Mouse (Mus musculus): Measurements from ENCODE around the gene Cd300lg.

Gene Cd300lg

GRCm38 (mm10) chr11:102025991-102026660 lies 15.2 kb upstream of the Cd300lg start:
- peak in 1 of 2 experiments; percentile 42 for DNase-seq (ENCODE audit: low spot score in 2 of 2)

GRCm38 (mm10) chr11:102026694-102027360 lies 14.5 kb upstream of the Cd300lg start:
- DNase-seq (ENCODE audit: low spot score in 2 of 2), result peak; percentile 56 to 60

- no peak for DNase-seq (ENCODE audit: low spot score in 2 of 2)
Observed at GRCm38 (mm10) chr11:102027361-102028017, 13.8 kb upstream of the Cd300lg start.

- no peak for DNase-seq (ENCODE audit: low spot score in 2 of 2)
Observed at GRCm38 (mm10) chr11:102028087-102028816, 13.1 kb upstream of the Cd300lg start, which contains the start of gene Mpp3. Mpp3 (minus strand) TSS chr11:102028461.

GRCm38 (mm10) chr11:102029304-102029703 lies 12.0 kb upstream of the Cd300lg start:
- DNase-seq (ENCODE audit: low spot score in 2 of 2), result no peak

- DNase-seq (ENCODE audit: low spot score in 2 of 2), result no peak
Observed at GRCm38 (mm10) chr11:102029966-102030365, 11.3 kb upstream of the Cd300lg start.

- DNase-seq (ENCODE audit: low spot score in 2 of 2), result peak; percentile 53 to 56
Observed at GRCm38 (mm10) chr11:102031149-102031548, 10.2 kb upstream of the Cd300lg start.

GRCm38 (mm10) chr11:102033055-102033591 lies 8.2 kb upstream of the Cd300lg start:
- no peak for DNase-seq (ENCODE audit: low spot score in 2 of 2)

GRCm38 (mm10) chr11:102034887-102035286 lies 6.4 kb upstream of the Cd300lg start:
- no peak for DNase-seq (ENCODE audit: low spot score in 2 of 2)

- no peak for DNase-seq (ENCODE audit: low spot score in 2 of 2)
Observed at GRCm38 (mm10) chr11:102035456-102035960, 5.8 kb upstream of the Cd300lg start.

GRCm38 (mm10) chr11:102036336-102036735 lies 5.0 kb upstream of the Cd300lg start:
- no peak for DNase-seq (ENCODE audit: low spot score in 2 of 2)

GRCm38 (mm10) chr11:102037789-102038188 lies 3.5 kb upstream of the Cd300lg start:
- no peak for DNase-seq (ENCODE audit: low spot score in 2 of 2)

- no peak for DNase-seq (ENCODE audit: low spot score in 2 of 2)
Observed at GRCm38 (mm10) chr11:102039487-102040137, 1.7 kb upstream of the Cd300lg start.

GRCm38 (mm10) chr11:102040138-102040524 lies 1.2 kb upstream of the Cd300lg start:
- DNase-seq (ENCODE audit: low spot score in 2 of 2), result peak; percentile 70 to 77

GRCm38 (mm10) chr11:102040646-102041045 lies 663 bp upstream of the Cd300lg start:
- no peak for DNase-seq (ENCODE audit: low spot score in 2 of 2)

GRCm38 (mm10) chr11:102042971-102043370 lies 1.7 kb downstream of the Cd300lg start:
- no peak for DNase-seq (ENCODE audit: low spot score in 2 of 2)

GRCm38 (mm10) chr11:102043381-102043780 lies 2.1 kb downstream of the Cd300lg start:
- DNase-seq (ENCODE audit: low spot score in 2 of 2), result no peak

GRCm38 (mm10) chr11:102044691-102045212 lies 3.4 kb downstream of the Cd300lg start:
- no peak for DNase-seq (ENCODE audit: low spot score in 2 of 2)

GRCm38 (mm10) chr11:102046607-102047006 lies 5.3 kb downstream of the Cd300lg start:
- no peak for DNase-seq (ENCODE audit: low spot score in 2 of 2)

- DNase-seq (ENCODE audit: low spot score in 2 of 2), result no peak
Observed at GRCm38 (mm10) chr11:102049875-102050482, 8.7 kb downstream of the Cd300lg start.

Measured in right cerebral cortex, adult 2 months (tissue).